Mouse (Mus musculus) megakaryocyte, embryonic 14.5 days (primary cell): Measurements from ENCODE around the gene Ankfy1.

Experiments used
- FLI1 ChIP-seq: IDR thresholded peaks from 2 replicates; pipeline ENCODE4 v1.6.1; 2012; ENCODE audit warnings: low read length, inconsistent platforms, mixed read lengths
- GATA1 ChIP-seq: IDR thresholded peaks from 3 replicates; pipeline ENCODE4 v1.6.1; 2012; ENCODE audit warnings: mixed read lengths, low read length, inconsistent platforms, borderline replicate concordance

GRCm38 (mm10) chr11:72683402-72683801, 6.4 kb upstream of the Ankfy1 start:
- TF ChIP-seq FLI1 (no peak), GATA1 (no peak)
